Mouse (Mus musculus): Measurements from ENCODE around the gene Ftl1.

The Ftl1 gene

DNA sequence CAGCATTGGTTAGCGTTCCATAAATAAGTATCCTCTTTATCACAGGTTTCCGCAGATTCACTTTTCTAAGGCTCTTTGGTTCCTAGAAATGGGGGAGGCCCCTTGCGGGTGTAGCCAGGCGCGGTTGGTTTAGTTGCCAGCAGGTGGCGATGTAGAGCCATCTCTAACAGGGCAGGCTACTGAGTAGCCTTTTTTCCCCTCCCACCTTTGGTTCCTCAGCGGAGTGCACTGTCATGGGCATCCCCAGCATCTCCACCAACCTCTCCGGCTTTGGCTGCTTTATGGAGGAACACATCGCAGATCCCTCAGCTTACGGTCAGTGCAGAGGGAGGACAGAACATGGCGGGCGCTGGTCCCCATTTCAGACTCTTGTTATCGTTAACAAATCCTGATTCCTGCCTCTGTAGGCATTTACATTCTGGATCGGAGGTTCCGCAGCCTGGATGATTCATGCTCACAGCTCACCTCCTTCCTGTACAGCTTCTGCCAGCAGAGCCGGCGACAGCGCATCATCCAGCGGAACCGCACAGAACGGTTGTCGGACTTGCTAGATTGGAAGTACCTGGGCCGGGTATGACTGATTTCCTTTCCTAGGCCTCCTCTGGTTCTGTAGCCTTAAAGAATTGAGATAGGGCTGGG lies 8.2 kb downstream of the Ftl1 start:
- in situ Hi-C loops (cut with MboI, MseI) = no loop called here

DNA sequence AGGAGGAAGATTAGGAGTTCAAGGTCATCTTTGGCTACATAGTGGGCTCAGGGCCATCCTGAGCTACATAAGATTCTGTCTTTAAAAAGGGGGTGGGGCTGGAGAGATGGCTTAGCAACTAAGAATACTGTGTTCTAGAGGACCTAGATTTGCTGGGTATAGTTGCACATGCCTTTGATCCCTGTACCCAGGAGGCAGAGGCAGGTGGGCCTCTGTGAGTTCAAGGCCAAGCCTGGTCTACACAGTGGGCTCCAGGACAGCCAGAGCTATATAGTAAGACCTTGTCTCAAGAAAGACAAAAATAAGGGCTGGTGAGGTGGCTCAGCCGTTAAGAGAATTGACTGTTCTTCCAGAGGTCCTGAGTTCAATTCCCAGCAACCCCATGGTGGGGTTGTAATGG lies 9.7 kb downstream of the Ftl1 start:
- in situ Hi-C loops (cut with MboI, MseI) = no loop called here

DNA sequence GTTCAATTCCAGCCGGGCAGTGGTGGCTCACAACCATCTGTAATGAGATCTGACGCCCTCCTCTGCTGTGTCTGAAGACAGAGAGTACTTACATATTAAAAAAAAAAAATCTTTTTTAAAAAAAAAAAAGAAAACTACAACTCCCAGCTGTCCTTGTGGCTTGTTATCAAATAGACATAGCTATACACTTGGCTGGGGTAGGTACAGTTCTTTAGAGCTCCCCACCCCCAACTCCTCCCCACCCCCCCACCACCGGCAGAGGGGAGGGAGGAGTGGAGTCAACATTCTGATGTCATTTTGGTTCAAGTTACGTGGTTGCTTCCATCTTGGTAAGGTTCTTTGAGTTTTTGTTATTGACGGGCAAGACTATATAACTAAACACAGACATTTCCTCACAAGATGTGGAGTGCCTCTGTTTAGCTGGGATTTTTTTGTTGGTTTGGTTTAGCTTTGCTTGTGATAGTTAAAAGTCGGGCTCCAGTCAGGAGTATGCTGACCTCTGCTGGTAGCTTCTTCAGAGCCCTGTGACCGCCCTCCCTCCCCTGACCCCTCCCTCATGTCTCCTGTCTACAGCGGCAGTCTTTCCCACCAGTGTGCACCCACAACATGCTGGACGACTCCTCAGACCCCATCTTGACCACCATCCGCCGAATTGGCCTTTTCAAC lies 12.2 kb downstream of the Ftl1 start:
- in situ Hi-C loops (cut with MboI, MseI) = no loop called here

DNA sequence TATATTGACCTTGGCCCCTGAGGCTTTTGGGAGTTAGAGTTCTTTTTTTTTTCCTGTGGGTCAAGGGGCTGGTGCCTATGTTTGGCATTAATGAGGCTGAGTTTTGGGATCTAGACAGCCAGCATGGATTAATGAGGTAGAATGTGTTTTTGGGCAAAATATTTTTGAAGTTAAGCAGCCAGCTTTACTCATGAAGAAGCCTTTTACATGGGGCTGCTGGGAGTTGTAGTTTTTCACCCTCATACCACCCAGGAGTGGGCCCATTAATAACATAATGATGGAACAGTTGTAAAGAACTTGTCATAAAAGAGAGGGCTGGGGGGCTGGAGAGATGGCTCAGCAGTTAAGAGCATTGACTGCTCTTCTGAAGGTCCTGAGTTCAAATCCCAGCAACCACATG lies 13.1 kb downstream of the Ftl1 start:
- in situ Hi-C loops (cut with MboI, MseI) = no loop called here

DNA sequence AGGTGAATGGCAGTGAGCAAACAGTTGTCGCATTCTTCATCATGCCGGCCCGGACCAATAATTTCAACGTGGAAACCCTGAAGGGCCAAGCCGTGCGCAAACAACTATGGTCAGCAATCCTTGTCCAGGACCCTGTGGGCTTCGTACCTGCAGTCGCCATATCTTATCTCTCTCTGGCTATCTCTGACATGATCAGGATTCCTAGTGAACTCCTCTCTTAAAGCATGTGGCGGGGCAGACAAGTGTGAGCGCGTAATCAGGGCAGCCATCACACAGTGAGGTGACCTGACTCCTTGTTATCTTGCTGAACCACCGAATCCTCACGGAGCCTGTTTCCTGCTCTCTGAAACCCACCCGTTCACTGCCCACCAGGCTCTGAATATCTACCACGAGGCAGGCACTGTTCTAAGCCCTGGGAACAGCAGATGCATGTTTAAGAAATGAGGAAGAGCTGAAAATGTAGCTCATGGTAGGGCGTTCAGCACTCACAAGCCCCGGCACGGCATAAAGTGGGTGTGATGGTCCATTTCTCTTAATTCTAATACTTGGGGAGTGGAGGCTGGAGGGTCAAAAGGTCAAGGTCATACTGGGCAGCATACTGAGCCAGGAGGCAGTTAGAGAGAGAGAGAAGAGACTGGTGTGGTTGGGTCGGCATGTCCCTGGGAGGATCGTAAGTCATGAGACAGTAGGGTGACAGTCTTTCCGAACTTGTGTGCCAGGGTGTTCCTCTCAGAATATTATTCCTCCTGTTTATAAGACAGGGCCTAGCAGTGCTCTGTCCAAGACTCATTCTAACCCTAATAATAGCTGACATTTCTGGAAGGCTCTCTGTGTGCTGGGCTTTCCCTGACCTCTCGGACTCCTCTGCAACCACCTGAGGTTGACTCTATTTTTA lies 15.9 kb downstream of the Ftl1 start:
- in situ Hi-C loops (cut with MboI, MseI) = no loop called here

DNA sequence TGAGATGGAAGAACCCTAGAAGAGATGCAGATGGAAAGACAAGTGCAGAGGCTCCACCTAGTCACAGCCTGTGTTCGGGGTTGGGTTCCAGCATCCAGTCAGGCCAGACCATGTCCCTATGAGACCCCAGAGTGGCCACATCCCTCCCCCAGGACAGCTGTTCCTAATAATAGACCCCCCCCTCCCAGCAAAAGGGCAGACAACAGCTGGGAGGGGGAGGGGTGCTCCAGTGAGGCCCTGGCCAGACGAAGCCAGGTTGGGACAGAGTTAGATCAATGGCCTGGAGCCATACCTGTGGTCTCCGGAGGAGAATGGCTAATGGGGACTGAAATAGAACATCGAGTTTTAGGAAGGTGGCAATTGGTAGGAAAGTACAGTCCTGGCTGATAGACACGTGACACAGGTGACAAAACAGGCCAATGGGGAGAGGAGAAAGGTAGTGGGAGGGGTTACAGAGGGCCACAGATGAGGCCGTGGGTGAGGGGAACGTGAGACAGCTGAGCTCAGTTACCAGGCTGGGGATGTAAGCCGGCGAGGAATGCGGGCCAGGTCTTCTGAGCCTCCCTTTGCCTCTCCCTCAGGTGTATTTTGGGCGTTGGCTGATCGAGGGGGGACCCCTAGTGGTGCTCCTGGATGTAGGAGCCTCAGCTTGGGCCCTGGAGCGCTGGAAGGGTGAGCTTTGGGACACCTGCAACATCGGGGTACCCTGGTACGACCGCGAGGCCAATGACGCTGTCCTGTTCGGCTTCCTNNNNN lies 22.0 kb downstream of the Ftl1 start, which contains the start of gene Ruvbl2:
Ruvbl2 (minus strand) TSS at position 576 of the 756 bp plus-strand sequence.
- in situ Hi-C loops (cut with MboI, MseI) = no loop called here

DNA sequence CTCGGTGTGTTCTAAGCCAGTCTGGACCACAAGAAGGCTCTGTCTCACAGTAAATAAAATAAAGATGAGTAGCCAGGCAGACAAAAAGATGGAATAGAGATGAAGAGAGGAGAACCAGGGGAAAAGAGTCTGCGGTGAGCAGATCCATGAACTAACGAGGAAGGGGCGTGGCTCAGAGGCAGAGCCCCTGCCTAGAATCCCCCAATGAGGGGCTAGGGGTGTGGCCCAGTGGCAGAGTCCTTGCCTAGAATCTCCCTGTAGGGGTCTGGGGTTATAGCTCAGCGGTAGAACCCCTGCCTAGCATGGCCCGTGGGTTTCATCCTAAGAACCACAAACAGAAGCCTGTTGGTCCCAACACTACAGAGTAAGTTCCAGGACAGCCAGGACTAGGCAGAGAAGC lies 22.6 kb downstream of the Ftl1 start:
- in situ Hi-C loops (cut with MboI, MseI) = no loop called here

DNA sequence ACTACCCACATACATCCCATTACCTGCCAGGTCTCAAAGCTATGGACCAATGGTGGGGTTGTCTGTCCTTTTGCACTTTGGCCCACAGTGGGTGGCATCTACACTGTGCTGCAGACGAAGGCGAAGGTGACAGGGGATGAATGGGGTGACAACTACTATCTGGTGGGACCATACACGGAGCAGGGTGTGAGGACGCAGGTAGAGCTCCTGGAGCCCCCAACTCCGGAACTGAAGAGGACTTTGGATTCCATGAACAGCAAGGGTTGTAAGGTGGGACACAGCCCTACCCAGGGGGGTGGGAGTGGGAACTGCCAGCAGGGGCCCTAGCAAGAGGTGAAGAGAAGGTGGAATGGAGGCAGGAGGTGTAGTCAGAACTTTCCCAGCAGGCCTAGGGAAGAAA lies 23.2 kb downstream of the Ftl1 start:
- in situ Hi-C loops (cut with MboI, MseI) = no loop called here

DNA sequence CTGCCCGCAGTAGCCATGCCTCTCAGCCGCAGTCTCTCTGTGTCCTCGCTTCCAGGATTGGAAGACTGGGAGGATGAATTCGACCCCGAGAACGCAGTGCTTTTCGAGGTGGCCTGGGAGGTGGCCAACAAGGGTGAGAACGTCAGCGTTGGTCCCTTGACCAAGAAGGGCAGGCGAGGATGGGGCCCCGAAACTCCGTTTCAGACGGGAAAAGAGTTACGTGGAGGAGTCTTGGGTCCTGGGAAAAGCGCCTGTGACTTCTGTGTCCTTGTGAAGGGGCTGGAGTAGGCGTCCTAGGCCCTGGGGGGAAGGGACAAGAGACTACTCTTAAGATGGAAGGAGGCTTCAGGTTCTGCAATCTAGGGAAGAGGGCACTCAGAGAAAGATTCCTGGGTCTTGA lies 24.6 kb downstream of the Ftl1 start:
- in situ Hi-C loops (cut with MboI, MseI) = no loop called here

DNA sequence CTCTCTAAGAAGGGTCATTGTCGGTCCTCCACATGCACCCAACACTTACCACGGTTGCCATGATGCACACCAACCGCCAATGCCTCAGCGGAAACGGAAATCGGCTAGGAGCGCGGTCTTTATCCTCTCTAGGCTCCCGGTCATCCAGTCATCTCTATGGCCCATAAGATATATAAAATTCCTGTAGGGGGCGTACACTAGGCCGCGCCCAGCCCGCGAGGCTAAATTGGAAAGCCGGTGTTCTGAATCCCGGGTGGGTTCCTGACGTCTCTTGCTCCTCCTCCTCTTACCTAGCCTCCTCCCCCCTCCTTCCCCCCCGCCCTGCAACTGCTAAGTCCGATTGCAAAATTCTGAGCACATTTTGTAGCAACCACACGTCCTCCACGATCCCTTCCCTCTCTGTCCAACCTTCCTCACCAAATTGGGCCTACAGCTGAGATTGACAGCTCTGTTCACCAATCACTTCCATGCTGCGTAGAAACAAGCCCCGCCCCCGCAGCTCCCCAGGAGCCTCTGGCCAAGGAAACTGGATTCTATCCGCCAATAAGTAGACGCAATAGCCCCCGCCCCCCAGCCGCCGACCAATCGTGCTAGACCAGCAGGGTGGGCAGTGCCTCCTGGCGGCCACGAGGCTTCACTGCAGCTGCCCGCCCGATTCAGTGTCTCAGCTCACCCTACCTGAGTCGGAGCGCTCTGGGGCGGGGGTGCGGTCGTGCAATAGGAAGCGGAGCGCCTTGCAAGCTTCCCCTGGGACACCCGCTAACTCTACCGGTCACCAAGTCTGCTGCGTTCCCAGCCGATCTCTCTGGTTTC lies 25.3 kb downstream of the Ftl1 start, which contains the start of gene Gys1:
Gys1 (plus strand) TSS at position 642 of the 813 bp plus-strand sequence.
- in situ Hi-C loops (cut with MboI, MseI) = no loop called here

DNA sequence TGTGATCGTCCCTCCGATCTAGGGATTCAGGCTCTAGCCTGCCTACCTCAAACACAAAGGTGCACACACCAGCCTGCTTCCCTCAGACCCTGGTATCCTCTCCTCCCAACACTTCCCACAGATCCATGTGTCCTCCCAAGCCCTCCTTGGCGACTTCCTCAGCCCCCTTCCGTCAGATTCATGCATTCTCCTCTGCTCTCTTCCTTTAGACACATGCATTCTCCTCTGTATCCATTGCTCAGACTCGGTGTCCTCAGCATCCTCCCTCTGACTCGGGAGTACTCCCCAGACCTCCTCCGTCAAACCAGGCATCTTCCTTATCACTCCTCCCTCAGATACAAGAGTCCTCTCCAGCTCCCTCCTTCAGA lies 25.9 kb downstream of the Ftl1 start:
- in situ Hi-C loops (cut with MboI, MseI) = no loop called here

DNA sequence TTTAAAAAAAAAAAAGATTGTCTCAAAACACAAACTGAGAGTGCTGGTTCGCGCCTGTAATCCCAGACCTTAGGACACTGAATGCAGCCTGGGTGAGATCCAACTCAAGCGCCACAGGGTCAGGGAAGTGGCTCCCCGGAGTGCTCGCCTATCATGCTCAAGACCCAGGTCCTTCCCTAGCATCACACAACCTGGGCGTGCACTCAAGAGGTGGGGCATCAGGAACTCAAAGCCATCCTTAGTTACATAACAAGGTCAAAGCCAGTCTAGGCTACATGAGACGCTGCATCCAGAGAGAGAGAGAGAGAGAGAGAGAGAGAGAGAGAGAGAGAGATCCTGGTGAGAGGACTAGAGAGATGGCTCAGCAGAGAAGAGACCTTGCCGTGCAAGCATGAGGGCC lies 33.1 kb downstream of the Ftl1 start:
- in situ Hi-C loops (cut with MboI, MseI) = no loop called here

DNA sequence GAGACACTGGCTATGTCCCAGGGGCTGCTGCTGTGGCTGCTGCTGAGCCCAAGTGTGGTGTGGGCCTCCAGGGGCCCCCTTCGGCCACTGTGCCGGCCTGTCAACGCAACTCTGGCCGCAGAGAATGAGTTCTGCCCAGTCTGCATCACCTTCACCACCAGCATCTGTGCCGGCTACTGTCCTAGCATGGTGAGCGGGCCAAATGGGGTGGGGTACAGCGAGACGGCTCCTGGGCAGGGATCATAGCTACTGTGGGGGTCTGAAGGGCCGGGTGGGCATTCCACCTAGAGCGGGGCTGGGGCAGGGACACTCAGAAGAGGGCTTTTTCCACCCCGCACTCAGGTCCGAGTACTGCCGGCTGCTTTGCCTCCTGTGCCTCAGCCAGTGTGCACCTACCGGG lies 38.5 kb downstream of the Ftl1 start:
- in situ Hi-C loops (cut with MboI, MseI) = no loop called here

DNA sequence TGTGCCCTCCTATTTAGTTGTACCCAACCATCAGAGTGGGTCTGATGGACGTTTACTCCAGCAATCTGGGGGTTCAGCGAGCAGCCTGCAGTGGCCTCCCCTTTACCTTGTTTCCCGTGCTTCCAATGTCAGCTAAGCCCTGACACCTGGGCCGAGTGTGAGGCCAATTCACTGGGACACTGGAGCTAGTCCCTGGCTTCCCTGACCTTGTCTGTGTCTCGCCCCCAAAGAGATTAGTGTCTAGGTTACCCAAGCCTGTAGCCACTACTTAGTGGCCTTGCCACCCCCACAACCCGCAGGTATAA lies 39.1 kb downstream of the Ftl1 start, which contains the start of gene Lhb:
Lhb (plus strand) TSS at position 206 of the 305 bp plus-strand sequence.
- in situ Hi-C loops (cut with MboI, MseI) = no loop called here

DNA sequence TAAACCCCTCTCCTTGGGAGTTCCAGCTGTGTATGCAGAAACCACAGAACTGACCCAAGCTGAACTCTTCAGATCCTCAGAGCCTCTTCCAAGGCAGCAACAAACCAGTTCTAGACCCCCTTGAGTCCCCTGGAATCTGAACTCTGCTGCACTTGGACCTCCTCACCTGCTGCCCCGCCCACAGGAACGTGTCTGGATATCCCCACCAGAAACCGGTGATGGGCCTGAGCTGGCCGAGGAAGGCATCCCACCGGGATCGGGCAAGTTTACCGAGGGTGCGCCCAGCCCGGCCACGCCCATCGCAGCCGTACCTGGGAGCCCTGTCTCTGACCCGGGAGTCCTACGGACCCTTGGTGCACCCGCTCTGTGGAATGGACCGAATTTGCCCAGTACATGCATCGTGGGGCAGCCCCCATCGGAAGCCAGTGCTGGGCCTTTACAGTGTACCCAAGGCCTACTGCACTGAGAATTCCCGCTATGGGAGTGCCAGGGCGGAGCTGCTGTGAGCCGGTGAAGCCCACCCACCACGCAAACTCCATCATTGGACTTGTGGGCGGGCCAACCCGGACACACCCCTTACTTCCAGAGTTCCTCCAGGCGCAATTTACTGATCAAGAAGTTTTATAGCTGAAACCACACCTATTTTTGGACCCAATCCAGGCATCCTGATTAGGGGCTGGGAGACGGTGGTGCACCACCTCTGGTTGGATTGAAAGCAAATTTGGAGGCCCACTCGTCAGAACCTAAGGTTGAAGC lies 39.6 kb downstream of the Ftl1 start:
- in situ Hi-C loops (cut with MboI, MseI) = no loop called here

DNA sequence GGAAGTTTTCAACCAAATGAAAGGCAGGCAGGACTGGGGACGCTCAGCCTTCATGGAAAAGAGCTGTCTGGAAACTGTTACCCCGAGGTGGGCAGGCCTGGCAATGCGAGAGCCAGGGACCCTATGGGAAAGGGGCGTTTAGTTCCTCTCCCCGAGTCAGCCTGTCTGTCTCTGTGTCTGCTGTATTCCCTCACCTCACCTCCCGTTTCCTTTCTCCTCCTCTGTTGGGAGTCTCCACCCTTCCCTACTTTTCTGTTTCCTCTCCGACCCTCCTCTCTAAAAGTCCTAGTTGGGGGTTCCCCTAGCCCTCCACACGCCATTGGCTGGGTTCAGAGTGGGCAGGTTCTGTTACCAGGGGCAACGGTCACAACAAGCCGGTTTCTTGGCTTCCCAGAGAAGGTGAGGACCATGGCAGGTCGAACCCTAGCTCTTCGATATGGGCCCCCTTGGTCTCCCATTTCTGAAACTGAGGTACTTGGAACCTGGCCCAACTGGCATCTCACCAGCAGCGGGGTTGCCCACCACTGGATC lies 41.7 kb downstream of the Ftl1 start:
- in situ Hi-C loops (cut with MboI, MseI) = no loop called here

DNA sequence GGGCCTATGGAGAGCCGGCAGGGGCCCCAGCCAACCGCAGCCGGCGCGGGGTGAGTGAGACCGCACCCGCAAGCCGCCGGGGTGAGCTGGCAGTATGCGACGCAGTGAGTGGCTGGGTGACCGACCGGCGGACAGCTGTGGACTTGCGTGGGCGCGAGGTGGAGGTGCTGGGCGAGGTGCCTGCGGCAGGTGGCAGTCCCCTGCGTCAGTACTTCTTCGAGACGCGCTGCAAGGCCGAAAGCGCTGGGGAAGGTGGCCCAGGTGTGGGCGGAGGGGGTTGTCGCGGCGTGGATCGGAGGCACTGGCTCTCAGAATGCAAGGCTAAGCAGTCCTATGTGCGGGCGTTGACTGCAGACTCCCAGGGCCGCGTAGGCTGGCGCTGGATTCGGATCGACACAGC lies 44.0 kb downstream of the Ftl1 start:
- in situ Hi-C loops (cut with MboI, MseI) = no loop called here

DNA sequence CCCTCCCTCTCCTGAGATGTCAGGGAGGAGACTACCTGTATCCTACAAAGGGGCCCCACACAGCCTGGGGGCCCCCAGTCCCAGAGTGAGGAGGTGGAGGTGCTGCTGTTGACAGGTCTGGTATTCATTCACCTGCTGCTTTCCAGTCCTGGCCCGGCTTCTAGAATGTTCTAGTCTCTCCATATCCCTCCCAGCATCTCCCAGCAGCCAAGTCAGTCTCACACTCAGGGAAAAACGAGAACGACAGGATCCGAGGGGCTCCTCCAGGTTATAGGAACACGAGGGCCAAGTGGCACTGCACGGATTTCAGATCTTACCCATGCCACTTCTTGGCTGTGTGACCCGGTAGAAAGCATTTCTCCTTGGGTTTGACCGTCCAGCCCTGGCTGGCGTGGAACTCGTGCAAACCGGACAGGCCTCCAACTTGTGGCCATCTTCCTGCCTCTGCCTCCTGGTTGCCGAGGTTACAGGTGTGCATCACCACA lies 44.9 kb downstream of the Ftl1 start:
- in situ Hi-C loops (cut with MboI, MseI) = no loop called here

DNA sequence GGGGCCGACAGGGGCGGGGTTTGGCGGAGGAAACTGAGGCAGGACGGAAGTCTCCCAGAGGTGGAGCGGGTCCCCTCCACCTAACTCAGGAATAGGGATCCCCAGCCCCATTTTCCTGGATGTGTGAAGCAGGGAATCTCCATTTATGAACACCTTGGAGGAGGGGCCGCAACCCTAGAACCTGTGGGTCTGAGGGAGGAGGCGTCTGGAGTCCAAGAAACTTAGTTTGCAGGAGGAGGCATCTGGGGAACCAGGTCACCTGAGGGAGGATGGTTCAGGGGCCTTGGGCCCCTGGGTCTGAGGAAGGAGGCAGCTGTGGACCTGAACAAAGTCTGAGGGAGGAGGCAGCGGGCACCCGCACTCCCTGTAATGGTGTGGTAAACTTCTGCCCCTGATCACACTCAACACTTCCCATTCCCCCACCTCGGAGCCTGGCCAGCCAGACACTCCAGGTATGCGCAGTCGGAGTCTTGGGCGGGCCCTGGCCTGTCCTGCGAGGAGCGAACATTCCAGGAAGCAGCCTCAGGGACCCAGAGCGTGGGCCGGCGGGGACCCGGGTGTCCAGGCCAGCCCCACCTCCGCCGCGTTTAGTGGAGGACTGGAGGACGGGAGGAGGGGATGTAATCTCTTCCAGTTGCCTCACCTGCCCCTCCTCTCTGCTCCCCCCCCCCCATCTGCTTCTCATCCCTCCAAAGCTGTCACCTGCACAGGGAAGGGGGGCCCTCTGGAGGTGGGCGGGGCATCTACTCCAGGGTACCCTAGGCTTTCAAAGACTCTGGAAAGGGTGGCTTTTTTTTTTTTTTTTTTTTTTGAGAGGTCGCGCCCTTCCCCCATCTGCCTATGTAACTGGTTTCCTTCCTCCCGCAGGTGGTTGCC lies 45.6 kb downstream of the Ftl1 start:
- in situ Hi-C loops (cut with MboI, MseI) = no loop called here
